Mouse (Mus musculus): ENCODE data around the gene Mapk1ip1. TPM values are rescaled to one million over a fixed set of nuclear protein-coding genes. Genes with fewer than 3 reads are reported as not detected.

The Mapk1ip1 gene
- polyA plus RNA-seq, 1 experiment from 2014 or later: 10.4 TPM

DNA sequence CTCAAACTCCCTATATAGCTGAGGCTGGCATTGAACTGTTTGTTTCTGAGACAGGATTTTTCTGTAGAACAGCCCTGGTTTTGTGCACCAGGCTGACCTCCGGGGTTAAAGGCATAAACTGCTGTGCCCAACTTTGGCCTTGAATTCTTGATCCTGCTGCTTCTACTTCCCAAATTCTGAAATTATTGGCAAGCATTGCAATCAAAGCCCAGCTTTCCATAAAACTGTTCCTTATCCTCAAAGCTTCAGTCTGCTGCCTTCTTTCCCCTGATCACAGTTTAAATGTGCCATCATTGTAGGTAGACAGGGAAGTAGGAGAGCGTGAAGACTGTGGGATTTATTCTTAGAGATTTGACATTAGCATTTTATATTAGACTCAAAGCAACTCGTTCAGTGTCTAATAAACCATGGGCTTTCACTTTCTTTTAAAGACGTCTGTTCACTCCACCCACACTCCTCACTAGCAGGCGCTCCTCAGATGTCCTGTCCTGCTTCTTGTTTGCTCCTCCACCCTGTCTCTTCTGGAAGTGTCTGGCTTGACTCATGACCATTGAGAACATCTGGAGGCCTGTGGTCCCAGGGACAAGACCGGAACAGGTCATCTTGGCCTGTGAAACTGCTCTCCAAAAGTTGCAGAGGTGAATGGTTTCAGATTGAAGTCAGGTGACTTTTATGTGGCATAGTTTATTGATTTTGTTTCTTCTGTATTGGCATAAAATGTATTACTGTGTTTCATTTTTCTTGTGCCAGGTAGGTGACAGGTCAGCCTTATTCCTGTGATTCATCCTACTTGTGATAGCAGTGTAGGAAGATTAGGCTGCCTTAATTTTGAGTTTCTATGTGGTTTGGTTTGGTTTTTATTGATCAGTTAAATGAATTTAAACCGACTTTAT lies 2.2 kb upstream of the Mapk1ip1 start:
- peak overlapping the region; percentile 92 for H3K4me2 ChIP-seq
- H3K4me3 ChIP-seq (ENCODE audit: low read depth, low read length): peak overlapping the region; percentile 97
- 0 out of 2 replicates have a peak, but pooled peaks cover 5% of the 10 kb centered on the region for H3K4me1 ChIP-seq (ENCODE audit: insufficient read depth)
- ATAC-seq (ENCODE audit: insufficient read depth): no peak
- no peak for DNase-seq
- 80% methylated on average over 7 of the region's 7 CpGs for WGBS
- peaks cover 40% of the 10 kb centered on the region for H3K36me3 ChIP-seq (ENCODE audit: insufficient read depth)
- no peak overlapping the region for H3K27ac ChIP-seq (ENCODE audit: low read depth)
- peak overlapping the region; percentile 98; the same call in 1 of the 2 replicates for H3K9ac ChIP-seq
- no peak for TF ChIP-seq CTCF (IDR thresholded peaks at IDR 0.05; ENCODE audit: low read depth)
- no peaks in the 10 kb centered on the region for H3K9me3 ChIP-seq (ENCODE audit: low read depth, low read length)
- no peaks in the 10 kb centered on the region for H3K27me3 ChIP-seq (ENCODE audit: insufficient read depth, low read length)

DNA sequence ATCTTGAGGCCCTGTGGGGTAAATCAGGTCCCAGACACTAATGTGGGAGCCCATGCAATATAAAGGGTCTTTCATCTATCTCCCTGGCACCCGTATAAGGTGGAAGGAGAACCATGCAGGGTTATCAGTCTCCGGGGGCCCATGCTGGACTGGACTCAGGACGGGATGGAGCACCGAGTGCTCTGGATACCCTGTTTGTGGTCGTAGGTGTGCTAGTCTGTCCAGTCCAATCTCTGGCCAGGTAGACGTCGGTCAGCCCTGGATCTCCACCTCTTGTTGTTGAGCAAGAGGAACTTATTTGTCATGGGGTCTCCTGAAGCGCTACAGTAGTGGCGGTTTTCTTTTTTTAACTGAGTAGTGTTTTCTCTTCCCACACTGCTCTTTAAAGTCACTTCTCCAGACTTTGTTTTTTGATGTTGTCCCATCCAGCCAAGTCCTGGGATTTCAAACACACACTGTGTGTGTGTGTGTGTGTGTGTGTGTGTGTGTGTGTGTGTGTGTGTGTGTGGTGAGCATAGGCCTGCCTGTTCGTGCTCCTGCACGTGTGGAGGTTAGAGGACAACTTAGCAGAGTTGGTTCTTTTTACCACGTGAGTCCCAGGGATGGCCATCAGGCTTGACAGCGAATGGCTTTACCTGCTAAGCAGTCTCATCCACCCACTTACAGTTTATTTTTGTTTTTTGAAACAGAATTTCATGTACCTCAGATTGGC lies 1.4 kb upstream of the Mapk1ip1 start:
- no peaks in the 10 kb centered on the region for H3K9me3 ChIP-seq (ENCODE audit: low read depth, low read length)
- H3K9ac ChIP-seq: peak overlapping the region; percentile 98
- H3K4me3 ChIP-seq (ENCODE audit: low read depth, low read length): peak overlapping the region; percentile 97
- H3K27ac ChIP-seq (ENCODE audit: low read depth): no peak overlapping the region
- DNase-seq (no peak), ATAC-seq (ENCODE audit: insufficient read depth) (no peak)
- peak overlapping the region; percentile 92 for H3K4me2 ChIP-seq
- WGBS: 35% methylated on average over 13 of the region's 13 CpGs
- no peak for TF ChIP-seq CTCF (IDR thresholded peaks at IDR 0.05; ENCODE audit: low read depth)
- H3K27me3 ChIP-seq (ENCODE audit: insufficient read depth, low read length): no peaks in the 10 kb centered on the region
- H3K36me3 ChIP-seq (ENCODE audit: insufficient read depth): peaks cover 32% of the 10 kb centered on the region
- H3K4me1 ChIP-seq (ENCODE audit: insufficient read depth): 0 out of 2 replicates have a peak, but pooled peaks cover 5% of the 10 kb centered on the region

DNA sequence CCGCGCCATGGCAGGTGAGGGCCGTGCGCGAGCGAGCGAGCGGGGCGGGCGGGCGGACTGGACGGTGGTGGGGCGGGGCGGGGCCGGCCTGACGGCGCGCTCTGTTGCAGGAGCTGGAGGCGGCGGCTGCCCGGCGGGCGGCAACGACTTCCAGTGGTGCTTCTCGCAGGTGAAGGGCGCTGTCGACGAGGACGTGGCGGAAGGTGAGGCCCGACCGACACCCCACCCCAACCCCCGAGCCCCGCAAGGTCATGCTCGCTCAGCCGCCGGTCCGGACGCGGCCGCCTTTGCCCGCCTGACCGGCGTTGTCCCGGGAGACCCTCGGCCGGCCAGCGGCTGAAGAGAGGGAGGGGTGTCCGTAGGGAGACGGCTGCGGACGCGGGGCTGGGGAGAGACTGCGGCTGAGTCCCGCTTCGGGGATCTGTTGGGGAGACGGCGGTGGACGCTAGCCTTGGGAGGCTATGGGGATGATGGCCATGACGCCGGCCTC lies 474 bp upstream of the Mapk1ip1 start:
- Histone ChIP-seq H3K27ac (ENCODE audit: low read depth) (peak overlapping the region; percentile 92), H3K9me3 (ENCODE audit: low read depth, low read length) (no peaks in the 10 kb centered on the region), H3K27me3 (ENCODE audit: insufficient read depth, low read length) (no peaks in the 10 kb centered on the region), H3K4me2 (peak overlapping the region; percentile 92), H3K4me3 (ENCODE audit: low read depth, low read length) (peak overlapping the region; percentile 97), H3K36me3 (ENCODE audit: insufficient read depth) (peaks cover 23% of the 10 kb centered on the region), H3K9ac (peak overlapping the region; percentile 98), H3K4me1 (ENCODE audit: insufficient read depth) (0 out of 2 replicates have a peak, but pooled peaks cover 5% of the 10 kb centered on the region)
- ATAC-seq (ENCODE audit: insufficient read depth) (peak; percentile 79), DNase-seq (no peak)
- no peak for TF ChIP-seq CTCF (IDR thresholded peaks at IDR 0.05; ENCODE audit: low read depth)
- WGBS: under 1% methylated on average over 48 of the region's 61 CpGs

DNA sequence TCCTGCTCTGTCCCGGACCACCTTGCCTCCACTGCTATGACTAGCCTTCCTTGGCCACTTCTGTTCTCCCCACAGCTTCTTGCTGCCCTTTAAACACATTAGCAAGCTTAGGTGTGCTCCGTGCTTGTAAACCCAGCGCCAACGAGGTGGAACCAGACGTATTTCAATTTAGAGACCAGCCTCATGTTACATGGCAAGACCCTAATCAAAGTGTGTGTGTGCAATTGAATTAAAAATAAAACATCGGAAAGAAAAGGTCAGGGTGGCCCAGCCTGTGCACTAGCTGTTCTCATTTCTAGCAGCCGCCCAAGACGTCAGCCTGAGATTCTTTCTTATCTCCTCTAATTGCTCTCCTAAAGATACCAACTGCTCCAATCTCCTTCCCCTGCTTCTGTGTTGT lies 962 bp downstream of the Mapk1ip1 start:
- H3K9ac ChIP-seq: peak overlapping the region; percentile 98
- no peaks in the 10 kb centered on the region for H3K9me3 ChIP-seq (ENCODE audit: low read depth, low read length)
- DNase-seq (no peak), ATAC-seq (ENCODE audit: insufficient read depth) (no peak)
- peak overlapping the region; percentile 92; the same call in 1 of the 2 replicates for H3K27ac ChIP-seq (ENCODE audit: low read depth)
- peak overlapping the region; percentile 92 for H3K4me2 ChIP-seq
- no peaks in the 10 kb centered on the region for H3K27me3 ChIP-seq (ENCODE audit: insufficient read depth, low read length)
- H3K4me1 ChIP-seq (ENCODE audit: insufficient read depth): 0 out of 2 replicates have a peak, but pooled peaks cover 5% of the 10 kb centered on the region
- no peak for TF ChIP-seq CTCF (IDR thresholded peaks at IDR 0.05; ENCODE audit: low read depth)
- H3K36me3 ChIP-seq (ENCODE audit: insufficient read depth): peaks cover 14% of the 10 kb centered on the region; the same call in 1 of the 2 replicates
- 23% methylated on average over 8 of the region's 8 CpGs for WGBS
- H3K4me3 ChIP-seq (ENCODE audit: low read depth, low read length): peak overlapping the region; percentile 97

DNA sequence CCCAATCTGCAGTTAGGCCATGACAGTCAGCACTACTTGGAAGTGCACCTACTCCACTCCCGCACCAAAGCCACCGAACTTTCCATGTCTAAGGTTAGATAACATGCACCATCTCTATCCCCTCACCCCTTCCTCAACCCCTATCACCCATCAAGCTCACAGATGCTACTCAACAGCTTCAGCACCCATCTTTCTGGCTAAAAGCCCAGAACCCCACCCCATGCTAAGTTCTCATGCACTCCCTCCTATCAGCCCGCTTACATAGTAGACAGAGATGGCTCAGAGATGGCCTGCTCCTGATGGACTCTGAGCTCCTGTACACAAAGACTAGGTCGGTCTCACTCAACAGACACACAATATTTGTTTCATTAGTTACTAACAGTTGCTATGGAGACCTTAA lies 2.7 kb downstream of the Mapk1ip1 start:
- DNase-seq: no peak
- ATAC-seq (ENCODE audit: insufficient read depth): no peak
- no peak for TF ChIP-seq CTCF (IDR thresholded peaks at IDR 0.05; ENCODE audit: low read depth)
- H3K4me3 ChIP-seq (ENCODE audit: low read depth, low read length): no peak overlapping the region
- 93% methylated on average over 4 of the region's 4 CpGs for WGBS
- no peak overlapping the region for H3K4me2 ChIP-seq
- no peak overlapping the region for H3K9ac ChIP-seq
- H3K4me1 ChIP-seq (ENCODE audit: insufficient read depth): 0 out of 2 replicates have a peak, but pooled peaks cover 5% of the 10 kb centered on the region
- no peak overlapping the region for H3K27ac ChIP-seq (ENCODE audit: low read depth)
- H3K9me3 ChIP-seq (ENCODE audit: low read depth, low read length): no peaks in the 10 kb centered on the region
- H3K27me3 ChIP-seq (ENCODE audit: insufficient read depth, low read length): no peaks in the 10 kb centered on the region
- peaks cover 4% of the 10 kb centered on the region; the same call in 1 of the 2 replicates for H3K36me3 ChIP-seq (ENCODE audit: insufficient read depth)

DNA sequence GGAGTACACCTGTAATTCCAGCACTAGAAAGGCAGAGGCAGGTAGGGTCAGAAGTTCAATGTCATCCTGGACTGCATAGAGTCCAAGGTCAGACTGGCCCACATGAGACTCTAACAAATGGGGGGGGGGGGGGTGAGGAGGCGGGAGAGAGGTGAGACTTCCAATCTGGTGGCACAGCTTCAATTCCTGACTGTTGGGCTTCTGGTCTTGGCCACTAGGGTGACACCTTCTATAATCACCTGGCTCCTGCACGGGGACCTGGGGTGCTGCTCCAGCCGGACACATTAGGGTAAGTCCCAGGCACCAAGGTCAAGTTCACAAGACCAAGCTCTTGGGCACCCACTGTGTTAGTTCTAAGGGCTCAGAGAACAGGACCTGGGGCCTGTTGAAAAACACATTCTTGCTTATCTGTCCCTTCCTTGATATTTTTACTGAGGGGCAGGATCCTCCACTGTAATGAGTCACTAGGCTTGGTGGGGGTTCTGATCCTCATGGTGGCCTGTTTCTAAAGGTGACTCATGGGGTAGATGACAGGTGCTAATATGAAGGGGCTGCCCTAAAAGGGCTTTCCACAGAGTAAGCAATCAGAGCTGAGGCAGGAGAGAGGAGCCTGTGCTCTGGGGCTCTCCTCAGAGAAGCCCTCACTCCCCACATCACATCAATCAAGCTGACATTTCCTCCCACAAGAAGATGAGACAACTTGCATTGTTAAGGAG lies 4.5 kb downstream of the Mapk1ip1 start:
- H3K4me2 ChIP-seq: no peak overlapping the region
- TF ChIP-seq CTCF (IDR thresholded peaks at IDR 0.05; ENCODE audit: low read depth): no peak
- ATAC-seq (ENCODE audit: insufficient read depth): no peak
- H3K4me1 ChIP-seq (ENCODE audit: insufficient read depth): 0 out of 2 replicates have a peak, but pooled peaks cover 5% of the 10 kb centered on the region
- no peak overlapping the region for H3K4me3 ChIP-seq (ENCODE audit: low read depth, low read length)
- no peaks in the 10 kb centered on the region for H3K9me3 ChIP-seq (ENCODE audit: low read depth, low read length)
- DNase-seq: no peak
- H3K9ac ChIP-seq: no peak overlapping the region
- no peaks in the 10 kb centered on the region for H3K27me3 ChIP-seq (ENCODE audit: insufficient read depth, low read length)
- WGBS: 67% methylated on average over 3 of the region's 3 CpGs
- H3K36me3 ChIP-seq (ENCODE audit: insufficient read depth): no peaks in the 10 kb centered on the region
- no peak overlapping the region for H3K27ac ChIP-seq (ENCODE audit: low read depth)

All from lung, embryonic 14.5 days (tissue).